Mouse (Mus musculus) hindbrain, embryonic 12.5 days (tissue): ENCODE measurements at regions not wholly inside any gene's neighbourhood (a gene's known extent, or its start where the extent isn't known, plus 50 kb on each side); places are given as distances from the start of the nearest gene placed in this dataset.

Source experiments
- ATAC-seq: fragments of 200-750 bp; cut with Nextera tagmentation; 2 replicates; pipeline ENCODE4 v1.8.0; 2017; ENCODE audit warnings: moderate TSS enrichment; ENCODE audit not compliant: low FRiP score
- H3K27ac ChIP-seq: fragments of 300-500 bp; sonication (generic); 2 replicates; pipeline ENCODE4 v1.5.1; 2016; ENCODE audit warnings: mild to moderate bottlenecking
- H3K27me3 ChIP-seq: fragments of 300-500 bp; sonication (generic); 2 replicates; pipeline ENCODE4 v1.6.1; 2016; ENCODE audit warnings: mild to moderate bottlenecking
- H3K36me3 ChIP-seq: fragments of 300-500 bp; sonication (generic); 2 replicates; pipeline ENCODE4 v1.6.1; 2016; ENCODE audit warnings: mild to moderate bottlenecking
- H3K4me1 ChIP-seq: fragments of 300-500 bp; sonication (generic); 2 replicates; pipeline ENCODE4 v1.6.1; 2016
- H3K4me2 ChIP-seq: fragments of 300-500 bp; sonication (generic); replicated peaks from 2 replicates; pipeline ENCODE4 v1.6.1; 2016; ENCODE audit warnings: mild to moderate bottlenecking
- H3K4me3 ChIP-seq: fragments of 300-500 bp; sonication (generic); 2 replicates; pipeline ENCODE4 v1.5.1; 2016; ENCODE audit warnings: mild to moderate bottlenecking
- H3K9ac ChIP-seq: fragments of 300-500 bp; sonication (generic); 2 replicates; pipeline ENCODE4 v1.6.1; 2016; ENCODE audit warnings: mild to moderate bottlenecking, moderate library complexity
- H3K9me3 ChIP-seq: fragments of 300-500 bp; sonication (generic); replicated peaks from 2 replicates; pipeline ENCODE4 v1.6.1; 2016; ENCODE audit warnings: mild to moderate bottlenecking
- WGBS: fragments of 180-500 bp; shearing (Covaris S2); methylation state at CpG from one replicate; pipeline ENCODE4 v1.1.7; 2016; 5-methylcytosine and 5-hydroxymethylcytosine counted together

- no peaks in the 10 kb centered on the region for H3K9me3 ChIP-seq
- H3K36me3 ChIP-seq: no peaks in the 10 kb centered on the region
- H3K27ac ChIP-seq: no peak overlapping the region
- no peak overlapping the region for H3K4me2 ChIP-seq
- 92% methylated on average over 2 of the region's 2 CpGs for WGBS
- H3K9ac ChIP-seq: no peak overlapping the region
- H3K4me3 ChIP-seq: no peak overlapping the region
- no peaks in the 10 kb centered on the region for H3K4me1 ChIP-seq
- no peak for ATAC-seq
- H3K27me3 ChIP-seq: no peaks in the 10 kb centered on the region
These were observed 790.8 kb downstream of the Slitrk1 start for GRCm38 (mm10) chr14:108123147-108123546.

- no peak overlapping the region for H3K4me3 ChIP-seq
- no peak for ATAC-seq
- H3K27ac ChIP-seq: no peak overlapping the region
- WGBS: 80% methylated on average over 2 of the region's 2 CpGs
- H3K27me3 ChIP-seq: no peaks in the 10 kb centered on the region
- H3K36me3 ChIP-seq: no peaks in the 10 kb centered on the region
- H3K9me3 ChIP-seq: no peaks in the 10 kb centered on the region
- no peaks in the 10 kb centered on the region for H3K4me1 ChIP-seq
- no peak overlapping the region for H3K9ac ChIP-seq
- H3K4me2 ChIP-seq: no peak overlapping the region
These were observed 808.9 kb downstream of the Slitrk1 start for GRCm38 (mm10) chr14:108105009-108105408.

GRCm38 (mm10) chr14:108090965-108091364 lies 823.0 kb downstream of the Slitrk1 start:
- ATAC-seq: no peak
- Histone ChIP-seq H3K4me2 (no peak overlapping the region), H3K9ac (no peak overlapping the region), H3K36me3 (no peaks in the 10 kb centered on the region), H3K4me1 (no peaks in the 10 kb centered on the region), H3K27ac (no peak overlapping the region), H3K9me3 (no peaks in the 10 kb centered on the region), H3K4me3 (no peak overlapping the region), H3K27me3 (no peaks in the 10 kb centered on the region)
- WGBS: 79% methylated on average over 2 of the region's 2 CpGs

- ATAC-seq: no peak
- WGBS: 86% methylated on average over 2 of the region's 2 CpGs
- no peaks in the 10 kb centered on the region for H3K4me1 ChIP-seq
- no peaks in the 10 kb centered on the region for H3K36me3 ChIP-seq
- no peak overlapping the region for H3K4me3 ChIP-seq
- H3K27ac ChIP-seq: no peak overlapping the region
- no peak overlapping the region for H3K4me2 ChIP-seq
- H3K9me3 ChIP-seq: no peaks in the 10 kb centered on the region
- no peak overlapping the region for H3K9ac ChIP-seq
- no peaks in the 10 kb centered on the region for H3K27me3 ChIP-seq
These were observed 864.0 kb downstream of the Slitrk1 start for GRCm38 (mm10) chr14:108049997-108050396.

- Histone ChIP-seq H3K4me1 (no peaks in the 10 kb centered on the region), H3K36me3 (no peaks in the 10 kb centered on the region), H3K27ac (no peak overlapping the region), H3K27me3 (no peaks in the 10 kb centered on the region), H3K4me2 (no peak overlapping the region), H3K9me3 (no peaks in the 10 kb centered on the region), H3K9ac (no peak overlapping the region), H3K4me3 (no peak overlapping the region)
- no peak for ATAC-seq
- 98% methylated on average over 1 of the region's 1 CpGs for WGBS
These were observed 878.0 kb downstream of the Slitrk1 start for GRCm38 (mm10) chr14:108035959-108036358.

- Histone ChIP-seq H3K4me1 (no peaks in the 10 kb centered on the region), H3K9ac (no peak overlapping the region), H3K27ac (no peak overlapping the region), H3K9me3 (no peaks in the 10 kb centered on the region), H3K27me3 (no peaks in the 10 kb centered on the region), H3K4me3 (no peak overlapping the region), H3K36me3 (no peaks in the 10 kb centered on the region), H3K4me2 (no peak overlapping the region)
- 71% methylated on average over 1 of the region's 1 CpGs for WGBS
- ATAC-seq: no peak
These were observed 879.8 kb downstream of the Slitrk1 start for GRCm38 (mm10) chr14:108034162-108034561.

- Histone ChIP-seq H3K27me3 (no peaks in the 10 kb centered on the region), H3K9me3 (no peaks in the 10 kb centered on the region), H3K4me1 (no peaks in the 10 kb centered on the region), H3K9ac (no peak overlapping the region), H3K27ac (no peak overlapping the region), H3K36me3 (no peaks in the 10 kb centered on the region), H3K4me3 (no peak overlapping the region), H3K4me2 (no peak overlapping the region)
- no peak for ATAC-seq
- 81% methylated on average over 3 of the region's 3 CpGs for WGBS
These were observed 891.4 kb downstream of the Slitrk1 start for GRCm38 (mm10) chr14:108022551-108022950.

- no peak for ATAC-seq
- Histone ChIP-seq H3K9me3 (no peaks in the 10 kb centered on the region), H3K4me3 (no peak overlapping the region), H3K36me3 (no peaks in the 10 kb centered on the region), H3K4me1 (no peaks in the 10 kb centered on the region), H3K27me3 (no peaks in the 10 kb centered on the region), H3K4me2 (no peak overlapping the region), H3K27ac (no peak overlapping the region), H3K9ac (no peak overlapping the region)
- WGBS: 55% methylated on average over 1 of the region's 1 CpGs
These were observed 891.9 kb downstream of the Slitrk1 start for GRCm38 (mm10) chr14:108022066-108022465.

GRCm38 (mm10) chr14:108021331-108021730 lies 892.6 kb downstream of the Slitrk1 start:
- H3K27ac ChIP-seq: no peak overlapping the region
- no peak overlapping the region for H3K4me3 ChIP-seq
- H3K4me1 ChIP-seq: no peaks in the 10 kb centered on the region
- WGBS: 86% methylated on average over 7 of the region's 7 CpGs
- no peak for ATAC-seq
- no peak overlapping the region for H3K4me2 ChIP-seq
- H3K9me3 ChIP-seq: no peaks in the 10 kb centered on the region
- H3K27me3 ChIP-seq: no peaks in the 10 kb centered on the region
- no peaks in the 10 kb centered on the region for H3K36me3 ChIP-seq
- no peak overlapping the region for H3K9ac ChIP-seq

GRCm38 (mm10) chr14:107987752-107988285 lies 926.1 kb downstream of the Slitrk1 start:
- Histone ChIP-seq H3K27ac (no peak overlapping the region), H3K4me2 (no peak overlapping the region), H3K4me3 (no peak overlapping the region), H3K36me3 (no peaks in the 10 kb centered on the region), H3K9ac (no peak overlapping the region), H3K27me3 (no peaks in the 10 kb centered on the region), H3K9me3 (no peaks in the 10 kb centered on the region), H3K4me1 (no peaks in the 10 kb centered on the region)
- no peak for ATAC-seq

GRCm38 (mm10) chr14:107978141-107978540 lies 935.8 kb downstream of the Slitrk1 start:
- Histone ChIP-seq H3K9me3 (no peaks in the 10 kb centered on the region), H3K27me3 (no peaks in the 10 kb centered on the region), H3K4me1 (no peaks in the 10 kb centered on the region), H3K4me3 (no peak overlapping the region), H3K9ac (no peak overlapping the region), H3K36me3 (no peaks in the 10 kb centered on the region), H3K27ac (no peak overlapping the region), H3K4me2 (no peak overlapping the region)
- WGBS: 80% methylated on average over 3 of the region's 3 CpGs
- no peak for ATAC-seq

- Histone ChIP-seq H3K4me1 (no peaks in the 10 kb centered on the region), H3K4me3 (no peak overlapping the region)
- ATAC-seq: no peak
These were observed 961.9 kb downstream of the Slitrk1 start for GRCm38 (mm10) chr14:107952076-107952475.

GRCm38 (mm10) chr14:107903717-107904116 lies 1010.2 kb downstream of the Slitrk1 start:
- H3K9ac ChIP-seq: no peak overlapping the region
- no peak overlapping the region for H3K27ac ChIP-seq
- H3K27me3 ChIP-seq: no peaks in the 10 kb centered on the region
- no peaks in the 10 kb centered on the region for H3K4me1 ChIP-seq
- H3K9me3 ChIP-seq: no peaks in the 10 kb centered on the region
- H3K4me2 ChIP-seq: no peak overlapping the region
- no peak for ATAC-seq
- no peaks in the 10 kb centered on the region for H3K36me3 ChIP-seq
- H3K4me3 ChIP-seq: no peak overlapping the region

More at GRCm38 (mm10) chr14:107952076-107952475, 961.9 kb downstream of the Slitrk1 start:
- Histone ChIP-seq H3K9me3 (no peaks in the 10 kb centered on the region), H3K4me2 (no peak overlapping the region), H3K27me3 (no peaks in the 10 kb centered on the region), H3K27ac (no peak overlapping the region), H3K9ac (no peak overlapping the region), H3K36me3 (no peaks in the 10 kb centered on the region)
- WGBS: 79% methylated on average over 1 of the region's 1 CpGs
